Mouse (Mus musculus) heart, embryonic 10.5 days (tissue): ENCODE data around the gene Eif3i. TPM values are rescaled to one million over a fixed set of nuclear protein-coding genes. Genes with fewer than 3 reads are reported as not detected.

Source experiments
- microRNA-seq: library from miRNA; unstranded; fragments of <30 nt; microRNA quantifications from one replicate; pipeline ENCODE4, GENCODE M21; 2017
- polyA plus RNA-seq: library from polyadenylated mRNA; unstranded; fragments of >200 nt; fragmentation: Nextera tagmentation; extraction: Ambion mirVana; gene quantifications from 2 replicates; pipeline ENCODE4 v1.2.1, GENCODE M21; 2016

Eif3i gene
- polyA plus RNA-seq, 1 experiment from 2014 or later, result 236 TPM

Small RNAs within 50 kb of the gene (microRNA-seq; reads per million reads assigned to microRNA genes)
- not detected for gene Mir8119

Other genes starting within 250 kb of the Eif3i start
- gene Zbtb8a, start 222.5 kb downstream of the Eif3i start, polyA plus RNA-seq, result 7.5 and 9.3 TPM in 2 replicates
- 3.4 and 3.9 TPM in 2 replicates for gene Zbtb8b, start 159.8 kb downstream of the Eif3i start, polyA plus RNA-seq
- gene Bsdc1, start 139.1 kb downstream of the Eif3i start, polyA plus RNA-seq, result 22.4 and 22.9 TPM in 2 replicates
- gene Tssk3, start 109.6 kb downstream of the Eif3i start, polyA plus RNA-seq, result not detected in 2 replicates
- gene Fam229a, start 109.5 kb downstream of the Eif3i start, polyA plus RNA-seq, result not detected in 2 replicates
- 535 and 802 TPM in 2 replicates for gene Marcksl1, start 87.1 kb downstream of the Eif3i start, polyA plus RNA-seq
- 201 and 237 TPM in 2 replicates for gene Hdac1, start 57.9 kb downstream of the Eif3i start, polyA plus RNA-seq
- gene Lck, start 27.0 kb downstream of the Eif3i start, polyA plus RNA-seq, result 3.0 and 6.3 TPM in 2 replicates
- 1.6 and 3.6 TPM in 2 replicates for gene Fam167b, start 22.1 kb downstream of the Eif3i start, polyA plus RNA-seq
- 184 and 200 TPM in 2 replicates for gene Tmem234, start within 50 bp of the Eif3i start, polyA plus RNA-seq
- gene Dcdc2b, start 13.6 kb upstream of the Eif3i start, polyA plus RNA-seq, result 1.1 and 1.7 TPM in 2 replicates
- gene Iqcc, start 18.5 kb upstream of the Eif3i start, polyA plus RNA-seq, result 24.0 and 29.4 TPM in 2 replicates
- 37.1 and 43.0 TPM in 2 replicates for gene Ccdc28b, start 23.3 kb upstream of the Eif3i start, polyA plus RNA-seq
- 71.7 and 72.4 TPM in 2 replicates for gene Txlna, start 40.4 kb upstream of the Eif3i start, polyA plus RNA-seq
- 13.6 and 17.2 TPM in 2 replicates for gene Kpna6, start 72.1 kb upstream of the Eif3i start, polyA plus RNA-seq
- gene Tmem39b, start 96.2 kb upstream of the Eif3i start, polyA plus RNA-seq, result 8.2 and 12.2 TPM in 2 replicates
- gene Khdrbs1, start 141.7 kb upstream of the Eif3i start, polyA plus RNA-seq, result 93.7 and 115 TPM in 2 replicates
- gene Ptp4a2, start 210.6 kb upstream of the Eif3i start, polyA plus RNA-seq, result 348 and 351 TPM in 2 replicates